Mouse (Mus musculus): ENCODE measurements at regions not wholly inside any gene's neighbourhood (a gene's known extent, or its start where the extent isn't known, plus 50 kb on each side); places are given as distances from the start of the nearest gene placed in this dataset.

DNA sequence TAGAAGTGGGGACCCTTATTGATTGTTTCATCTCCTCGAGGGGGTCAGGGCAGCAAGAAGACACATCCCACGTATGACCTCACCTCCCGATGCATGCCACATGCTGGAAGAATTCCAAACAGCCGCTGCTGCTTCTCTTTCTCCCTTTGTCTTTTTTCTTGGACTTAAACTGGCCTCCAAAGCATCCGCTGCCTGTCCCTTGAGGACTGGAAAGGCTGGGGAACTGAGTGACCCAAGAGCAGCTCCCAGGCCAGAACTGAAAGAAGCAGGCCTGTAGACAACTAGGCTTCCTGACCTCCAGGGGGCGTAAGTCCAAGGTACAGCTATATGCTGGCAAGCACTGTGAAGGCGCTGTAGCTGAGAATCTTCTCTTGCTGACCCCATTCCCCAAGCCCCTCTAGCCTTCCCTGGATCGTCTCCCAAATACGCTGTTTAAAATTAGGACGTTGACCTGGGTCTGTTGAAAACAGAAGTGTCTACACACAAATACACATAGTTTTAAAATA, 219.8 kb upstream of the Mocs1 start:
- TF ChIP-seq POLR2A (IDR thresholded peaks at IDR 0.05; ENCODE audit: extremely low read depth, insufficient read depth, low read length) (no peak), CTCF (IDR thresholded peaks at IDR 0.05; ENCODE audit: extremely low read depth, insufficient read depth, low read length) (no peak)
- no peak overlapping the region for H3K4me3 ChIP-seq (ENCODE audit: insufficient read depth, low read length)
- H3K27ac ChIP-seq (ENCODE audit: insufficient read depth, low read length) = no peak overlapping the region
- no peaks in the 10 kb centered on the region for H3K4me1 ChIP-seq (ENCODE audit: control insufficient read depth, insufficient read depth, low read length)

DNA sequence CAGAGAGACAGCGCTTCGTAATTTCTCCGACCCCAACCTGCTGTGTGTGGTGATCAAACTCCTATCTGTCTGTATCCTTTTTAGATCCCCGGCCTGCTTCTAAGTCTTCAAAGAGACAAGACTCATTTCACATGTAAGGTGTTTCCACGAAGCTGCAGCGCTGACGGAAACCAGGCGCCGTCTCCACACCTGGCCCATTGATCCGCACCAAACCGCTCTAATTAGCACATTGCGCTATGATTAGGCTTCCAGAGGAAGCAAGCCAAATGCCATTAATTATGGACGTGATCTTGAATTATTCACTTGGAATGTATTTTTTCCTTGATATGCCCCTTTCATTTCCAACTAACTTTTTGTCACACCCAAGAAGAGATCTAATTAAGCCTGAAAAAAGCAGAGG, 215.2 kb upstream of the Mocs1 start:
- Histone ChIP-seq H3K27ac (ENCODE audit: insufficient read depth, low read length) (no peak overlapping the region), H3K4me1 (ENCODE audit: control insufficient read depth, insufficient read depth, low read length) (no peaks in the 10 kb centered on the region), H3K4me3 (ENCODE audit: insufficient read depth, low read length) (no peak overlapping the region)
- TF ChIP-seq CTCF (IDR thresholded peaks at IDR 0.05; ENCODE audit: extremely low read depth, insufficient read depth, low read length) = no peak
- TF ChIP-seq POLR2A (IDR thresholded peaks at IDR 0.05; ENCODE audit: extremely low read depth, insufficient read depth, low read length) = no peak

DNA sequence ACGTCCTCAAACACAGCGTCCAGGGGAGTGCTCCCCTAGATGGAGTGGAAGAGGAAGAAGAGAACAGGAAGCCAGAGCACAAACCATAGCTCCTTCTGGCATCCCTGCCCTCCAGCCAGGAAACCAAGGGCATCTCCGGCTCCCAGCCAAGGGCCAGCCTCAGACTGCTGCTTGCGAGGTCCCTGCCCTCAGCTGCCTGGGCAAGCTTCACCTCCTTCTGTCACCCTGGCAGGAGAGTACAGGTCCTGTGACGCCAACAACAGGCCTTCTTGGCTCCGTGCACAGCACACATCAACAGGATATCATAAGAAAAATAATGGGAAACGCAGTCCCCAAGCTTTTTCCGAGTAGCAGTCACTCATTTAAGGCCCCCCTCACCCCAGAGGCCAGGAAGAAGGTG, 212.9 kb upstream of the Mocs1 start:
- TF ChIP-seq CTCF (IDR thresholded peaks at IDR 0.05; ENCODE audit: extremely low read depth, insufficient read depth, low read length) (no peak), POLR2A (IDR thresholded peaks at IDR 0.05; ENCODE audit: extremely low read depth, insufficient read depth, low read length) (no peak)
- peaks cover 2% of the 10 kb centered on the region; the same call in 1 of the 2 replicates for H3K4me1 ChIP-seq (ENCODE audit: control insufficient read depth, insufficient read depth, low read length)
- no peak overlapping the region for H3K27ac ChIP-seq (ENCODE audit: insufficient read depth, low read length)
- H3K4me3 ChIP-seq (ENCODE audit: insufficient read depth, low read length) = no peak overlapping the region

DNA sequence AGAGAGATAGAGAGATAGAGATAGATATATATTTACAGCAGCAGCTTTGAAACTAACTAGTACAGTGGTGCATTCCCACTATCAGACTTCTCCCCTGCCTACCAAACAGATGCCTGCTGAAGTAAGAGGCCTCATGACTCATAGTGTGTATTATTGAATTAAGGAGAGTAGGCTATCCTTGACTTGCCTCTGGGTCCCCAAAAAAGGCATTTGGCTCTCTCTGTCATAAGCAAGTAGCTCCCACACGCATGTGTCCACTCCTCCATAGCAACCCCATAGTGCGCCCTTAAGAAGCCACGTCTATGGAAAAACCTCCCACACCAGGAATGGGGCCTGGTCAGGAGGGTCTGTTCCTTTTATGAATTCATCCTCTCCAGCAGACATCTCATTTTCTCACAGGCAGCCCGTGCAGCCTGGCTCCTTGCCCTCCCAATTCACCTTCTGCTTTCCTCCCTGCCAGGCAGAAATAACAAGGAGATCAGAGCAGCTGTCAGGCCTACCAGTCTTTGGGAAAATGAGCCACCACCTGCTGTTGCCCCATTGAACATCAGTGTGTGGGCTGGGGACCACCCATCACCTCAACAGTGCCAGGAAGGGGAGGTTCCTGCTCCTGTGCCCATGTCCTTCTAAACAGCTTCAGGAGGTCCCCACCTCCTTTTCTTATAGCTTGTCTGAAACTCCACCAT, 208.5 kb upstream of the Mocs1 start:
- Histone ChIP-seq H3K4me3 (ENCODE audit: insufficient read depth, low read length) (no peak overlapping the region), H3K4me1 (ENCODE audit: control insufficient read depth, insufficient read depth, low read length) (peaks cover 2% of the 10 kb centered on the region; the same call in 1 of the 2 replicates), H3K27ac (ENCODE audit: insufficient read depth, low read length) (no peak overlapping the region)
- TF ChIP-seq POLR2A (IDR thresholded peaks at IDR 0.05; ENCODE audit: extremely low read depth, insufficient read depth, low read length) = no peak
- no peak for TF ChIP-seq CTCF (IDR thresholded peaks at IDR 0.05; ENCODE audit: extremely low read depth, insufficient read depth, low read length)

DNA sequence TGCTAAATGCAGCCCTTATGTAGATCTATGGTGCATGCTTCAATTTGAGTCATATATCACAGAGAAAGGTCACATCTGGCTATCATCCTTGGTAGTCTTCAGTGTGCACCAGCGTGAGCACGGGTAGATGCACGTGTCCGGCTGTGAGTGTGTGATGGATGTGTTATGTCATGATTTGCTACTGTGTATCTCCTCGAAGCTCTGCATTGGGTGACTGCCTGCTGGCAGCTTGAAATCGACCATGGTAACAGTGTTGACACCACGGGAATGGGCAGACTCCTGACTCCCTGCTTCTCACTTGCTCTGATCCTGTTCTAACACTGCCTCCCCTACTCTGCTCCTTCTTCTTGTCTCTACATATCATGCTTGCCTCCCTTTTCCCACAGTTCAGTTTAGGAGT, 204.9 kb upstream of the Mocs1 start:
- Histone ChIP-seq H3K4me3 (ENCODE audit: insufficient read depth, low read length) (no peak overlapping the region), H3K27ac (ENCODE audit: insufficient read depth, low read length) (no peak overlapping the region), H3K4me1 (ENCODE audit: control insufficient read depth, insufficient read depth, low read length) (peaks cover 2% of the 10 kb centered on the region)
- TF ChIP-seq POLR2A (IDR thresholded peaks at IDR 0.05; ENCODE audit: extremely low read depth, insufficient read depth, low read length) (no peak), CTCF (IDR thresholded peaks at IDR 0.05; ENCODE audit: extremely low read depth, insufficient read depth, low read length) (no peak)

DNA sequence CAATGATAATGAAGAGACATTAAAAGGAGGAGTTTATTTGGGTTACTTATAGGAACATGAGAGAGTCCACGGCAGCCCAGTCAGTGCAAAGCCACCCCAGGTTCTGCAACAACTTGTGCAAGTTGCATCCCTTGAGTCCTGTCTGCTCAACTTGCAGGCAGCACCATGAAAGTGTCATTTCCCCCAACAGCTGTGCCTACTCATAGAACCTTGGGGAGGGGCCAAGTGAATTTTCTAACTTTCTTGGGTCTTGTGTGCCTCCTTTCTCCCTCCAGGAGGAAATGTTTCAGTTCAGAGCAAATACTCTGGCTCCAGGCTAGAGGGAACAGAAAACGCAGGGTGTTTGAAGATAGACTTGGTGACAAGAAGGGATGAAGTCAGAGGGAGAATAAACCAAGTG, 204.5 kb upstream of the Mocs1 start:
- TF ChIP-seq POLR2A (IDR thresholded peaks at IDR 0.05; ENCODE audit: extremely low read depth, insufficient read depth, low read length) = no peak
- no peak for TF ChIP-seq CTCF (IDR thresholded peaks at IDR 0.05; ENCODE audit: extremely low read depth, insufficient read depth, low read length)
- H3K4me3 ChIP-seq (ENCODE audit: insufficient read depth, low read length) = no peak overlapping the region
- no peak overlapping the region for H3K27ac ChIP-seq (ENCODE audit: insufficient read depth, low read length)
- peaks cover 2% of the 10 kb centered on the region for H3K4me1 ChIP-seq (ENCODE audit: control insufficient read depth, insufficient read depth, low read length)

DNA sequence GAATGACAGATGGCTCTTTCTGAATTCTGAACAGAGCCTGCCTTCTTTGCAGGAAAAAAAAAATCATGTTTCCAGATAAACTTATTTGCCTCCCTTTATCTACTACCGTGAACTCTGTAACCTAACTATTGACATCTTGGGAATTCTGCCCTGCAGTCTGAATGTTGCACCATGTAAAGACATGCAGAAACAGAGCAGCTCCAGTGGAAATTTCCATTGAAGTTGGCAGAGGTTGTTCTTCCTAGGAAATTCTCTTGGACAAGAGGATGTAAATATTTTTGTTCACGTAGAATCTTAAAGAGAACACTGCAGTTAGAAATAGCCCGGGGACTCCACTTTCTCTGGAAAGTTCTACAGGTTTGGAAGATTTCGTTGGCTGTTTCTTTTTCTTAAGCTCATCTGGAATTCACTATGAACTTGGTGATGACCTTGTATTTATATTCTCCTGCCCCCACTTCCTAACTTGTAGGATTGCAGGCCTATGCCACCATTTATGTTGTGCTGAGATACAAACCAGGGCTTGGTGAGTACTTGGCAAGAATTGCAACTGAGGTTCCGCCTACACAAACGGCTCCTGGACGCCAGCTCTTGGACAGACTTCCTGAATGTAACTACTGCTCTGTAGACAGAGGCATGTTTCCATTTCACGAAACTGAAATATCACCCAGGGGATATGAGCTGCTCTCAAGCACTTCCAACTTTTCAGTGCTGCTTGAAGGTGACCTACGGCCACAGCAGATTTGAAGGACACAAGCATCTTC, 202.7 kb upstream of the Mocs1 start:
- H3K4me1 ChIP-seq (ENCODE audit: control insufficient read depth, insufficient read depth, low read length) = no peaks in the 10 kb centered on the region; the same call in 1 of the 2 replicates
- no peak for TF ChIP-seq CTCF (IDR thresholded peaks at IDR 0.05; ENCODE audit: extremely low read depth, insufficient read depth, low read length)
- H3K4me3 ChIP-seq (ENCODE audit: insufficient read depth, low read length) = no peak overlapping the region
- H3K27ac ChIP-seq (ENCODE audit: insufficient read depth, low read length) = no peak overlapping the region

DNA sequence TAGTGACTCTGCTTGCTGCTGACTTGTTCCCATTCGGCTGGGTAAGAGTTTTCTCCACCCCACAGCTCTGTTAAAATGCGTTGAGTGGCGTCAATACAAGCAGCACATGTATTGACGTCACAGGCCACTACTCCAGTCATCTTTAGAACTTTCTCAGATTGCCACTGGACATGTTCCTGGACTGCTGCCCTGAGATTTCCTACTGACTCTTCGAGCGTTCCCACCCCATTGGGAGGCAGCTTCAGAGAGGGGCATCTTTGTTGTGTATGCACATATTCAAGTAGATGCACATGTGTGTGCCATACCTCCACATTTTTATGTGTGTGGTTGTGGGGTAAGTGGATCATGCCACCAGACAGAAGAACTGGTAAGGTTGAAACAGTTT, 202.2 kb upstream of the Mocs1 start:
- Histone ChIP-seq H3K4me3 (ENCODE audit: insufficient read depth, low read length) (no peak overlapping the region), H3K4me1 (ENCODE audit: control insufficient read depth, insufficient read depth, low read length) (no peaks in the 10 kb centered on the region; the same call in 1 of the 2 replicates), H3K27ac (ENCODE audit: insufficient read depth, low read length) (no peak overlapping the region)
- TF ChIP-seq CTCF (IDR thresholded peaks at IDR 0.05; ENCODE audit: extremely low read depth, insufficient read depth, low read length) = no peak
- TF ChIP-seq POLR2A (IDR thresholded peaks at IDR 0.05; ENCODE audit: extremely low read depth, insufficient read depth, low read length) = no peak

DNA sequence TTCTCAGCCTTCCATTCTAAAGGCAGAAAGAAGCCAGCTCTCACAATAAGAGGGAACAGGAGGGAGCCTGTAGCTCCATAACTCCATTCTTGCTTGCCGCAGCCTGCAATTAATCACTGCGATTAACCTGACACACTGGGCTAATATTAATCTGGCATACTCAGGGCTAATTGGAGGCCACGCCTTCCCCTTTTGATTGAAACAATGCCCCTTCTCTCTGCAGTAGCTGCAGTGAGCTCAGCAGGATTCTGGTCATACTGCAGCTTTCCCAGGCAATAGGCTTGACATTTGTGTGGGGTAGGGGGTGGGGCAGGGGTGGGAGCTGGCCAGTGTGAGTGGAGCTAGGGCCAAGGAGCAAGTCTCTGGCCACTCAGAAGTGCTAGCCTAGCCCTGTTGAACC, 196.9 kb upstream of the Mocs1 start:
- TF ChIP-seq POLR2A (IDR thresholded peaks at IDR 0.05; ENCODE audit: extremely low read depth, insufficient read depth, low read length) (no peak), CTCF (IDR thresholded peaks at IDR 0.05; ENCODE audit: extremely low read depth, insufficient read depth, low read length) (no peak)
- no peak overlapping the region for H3K4me3 ChIP-seq (ENCODE audit: insufficient read depth, low read length)
- H3K4me1 ChIP-seq (ENCODE audit: control insufficient read depth, insufficient read depth, low read length) = no peaks in the 10 kb centered on the region
- H3K27ac ChIP-seq (ENCODE audit: insufficient read depth, low read length) = no peak overlapping the region

DNA sequence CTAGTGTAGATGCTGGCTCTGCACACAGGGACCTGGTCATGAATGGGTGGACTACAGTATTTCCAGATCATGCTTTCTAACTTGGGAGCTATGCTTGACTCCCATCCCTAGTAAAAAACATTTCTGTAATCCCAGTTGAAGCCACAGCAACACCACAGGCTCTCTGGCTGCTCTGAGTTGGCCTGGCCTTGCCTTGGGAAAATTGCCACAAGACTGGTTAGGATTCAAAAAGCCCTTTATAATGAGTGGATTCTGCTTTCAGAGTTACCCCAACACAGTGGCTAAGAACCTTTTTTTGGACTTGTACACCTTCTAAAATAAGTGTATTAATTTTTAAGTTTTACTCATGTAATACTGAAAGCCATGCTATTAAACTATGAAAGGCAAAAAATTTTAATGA, 188.1 kb upstream of the Mocs1 start:
- H3K27ac ChIP-seq (ENCODE audit: insufficient read depth, low read length) = no peak overlapping the region
- 0 out of 2 replicates have a peak, but pooled peaks cover 2% of the 10 kb centered on the region for H3K4me1 ChIP-seq (ENCODE audit: control insufficient read depth, insufficient read depth, low read length)
- TF ChIP-seq POLR2A (IDR thresholded peaks at IDR 0.05; ENCODE audit: extremely low read depth, insufficient read depth, low read length) (no peak), CTCF (IDR thresholded peaks at IDR 0.05; ENCODE audit: extremely low read depth, insufficient read depth, low read length) (no peak)
- no peak overlapping the region for H3K4me3 ChIP-seq (ENCODE audit: insufficient read depth, low read length)
